Mouse (Mus musculus) myocyte (in vitro differentiated cells): ENCODE data around the gene Gm20696. TPM values are rescaled to one million over a fixed set of nuclear protein-coding genes. Genes with fewer than 3 reads are reported as not detected.

ENCODE experiments used
- H3K27me3 ChIP-seq: one replicate; pipeline ENCODE4 v1.6.1; 2011; ENCODE audit not compliant: control insufficient read depth, insufficient read depth, insufficient read length
- H3K36me3 ChIP-seq: one replicate; pipeline ENCODE4 v1.6.1; 2011; ENCODE audit not compliant: control insufficient read depth, insufficient read depth
- H3K4me2 ChIP-seq: one replicate; pipeline ENCODE4 v1.6.1; 2011; ENCODE audit warnings: low read depth, control low read depth
- H3K4me3 ChIP-seq: one replicate; pipeline ENCODE4 v1.5.1; 2011; ENCODE audit warnings: mild to moderate bottlenecking, control low read depth, moderate library complexity
- H3K79me2 ChIP-seq: one replicate; pipeline ENCODE4 v1.6.1; 2011; ENCODE audit not compliant: control insufficient read depth, insufficient read depth
- H3ac ChIP-seq: one replicate; pipeline ENCODE4 v1.6.1; 2011; ENCODE audit not compliant: control insufficient read depth, insufficient read length
- CEBPB ChIP-seq: IDR thresholded peaks from 2 replicates; pipeline ENCODE4 v1.6.1; 2011; ENCODE audit warnings: mild to moderate bottlenecking, moderate library complexity; ENCODE audit not compliant: poor library complexity, insufficient read depth, severe bottlenecking
- E2F4 ChIP-seq: IDR thresholded peaks from one replicate; pipeline ENCODE4 v1.6.1; 2011; ENCODE audit warnings: mild to moderate bottlenecking, control low read depth, moderate library complexity; ENCODE audit not compliant: insufficient read depth
- MAX ChIP-seq: IDR thresholded peaks from one replicate; pipeline ENCODE4 v1.6.1; 2011; ENCODE audit warnings: low read depth, mild to moderate bottlenecking, control low read depth
- MYOD1 ChIP-seq, 3 experiments: IDR thresholded peaks; one replicate each; pipeline ENCODE4 v1.6.1; 2011; ENCODE audit warnings: control low read depth in 2 of 3, low read depth in 2 of 3, mild to moderate bottlenecking in 2 of 3, moderate library complexity in 1 of 3; ENCODE audit not compliant: insufficient read length in 2 of 3, control insufficient read depth in 1 of 3
- MYOG ChIP-seq, 3 experiments: IDR thresholded peaks; one replicate each; pipeline ENCODE4 v1.6.1; 2011; ENCODE audit warnings: control low read depth in 2 of 3, low read depth in 2 of 3, mild to moderate bottlenecking in 2 of 3; ENCODE audit not compliant: insufficient read length in 2 of 3, control insufficient read depth in 1 of 3, insufficient read depth in 1 of 3
- POLR2A ChIP-seq: IDR thresholded peaks from one replicate; pipeline ENCODE4 v1.6.1; 2011; ENCODE audit warnings: low read depth, mild to moderate bottlenecking, control low read depth, moderate library complexity; ENCODE audit not compliant: insufficient read length
- POLR2AphosphoS2 ChIP-seq: IDR thresholded peaks from one replicate; pipeline ENCODE4 v1.6.1; 2011; ENCODE audit warnings: low read depth, control low read depth; ENCODE audit not compliant: insufficient read length
- REST ChIP-seq: IDR thresholded peaks from one replicate; pipeline ENCODE4 v1.6.1; 2011; ENCODE audit warnings: mild to moderate bottlenecking, control low read depth, moderate library complexity; ENCODE audit not compliant: insufficient read depth, insufficient read length
- SRF ChIP-seq: IDR thresholded peaks from one replicate; pipeline ENCODE4 v1.6.1; 2011; ENCODE audit warnings: low read depth; ENCODE audit not compliant: control insufficient read depth, insufficient read length
- TCF12 ChIP-seq: IDR thresholded peaks from one replicate; pipeline ENCODE4 v1.6.1; 2011; ENCODE audit warnings: mild to moderate bottlenecking, control low read depth; ENCODE audit not compliant: poor library complexity, insufficient read depth, severe bottlenecking
- TCF3 ChIP-seq: IDR thresholded peaks from one replicate; pipeline ENCODE4 v1.6.1; 2011; ENCODE audit warnings: low read depth, control low read depth; ENCODE audit not compliant: insufficient read length
- USF1 ChIP-seq: IDR thresholded peaks from one replicate; pipeline ENCODE4 v1.6.1; 2011; ENCODE audit warnings: low read depth, mild to moderate bottlenecking, control low read depth, moderate library complexity
- polyA plus RNA-seq: library from polyadenylated mRNA; unstranded; fragments of >200 nt; fragmentation: generic; extraction: Trizol; gene quantifications from one replicate; pipeline ENCODE4 v1.2.1, GENCODE M21; 2012; ENCODE audit warnings: missing spikeins

Gm20696 gene
- polyA plus RNA-seq, 1 experiment: 0.13 TPM

- TF ChIP-seq USF1: no peak
- no peak for TF ChIP-seq MYOD1 (IDR thresholded peaks at IDR 0.05; ENCODE audit: control insufficient read depth in 1 of 3, insufficient read length in 2 of 3, low read depth in 2 of 3)
- TF ChIP-seq SRF: no peak
- TF ChIP-seq CEBPB: no peak
- no peak for TF ChIP-seq POLR2A
- TF ChIP-seq E2F4: no peak
- no peak for TF ChIP-seq TCF3
- no peak for TF ChIP-seq TCF12
- TF ChIP-seq REST: no peak
- no peak for TF ChIP-seq MAX
- TF ChIP-seq MYOG (IDR thresholded peaks at IDR 0.05; ENCODE audit: control insufficient read depth in 1 of 3, insufficient read depth in 1 of 3, insufficient read length in 2 of 3, low read depth in 2 of 3): no peak
- TF ChIP-seq POLR2AphosphoS2: no peak
- H3K79me2 ChIP-seq: no peaks in the 10 kb centered on the region
Observed at GRCm38 (mm10) chr6:99566921-99567320, 99.7 kb downstream of the Gm20696 start.

GRCm38 (mm10) chr6:99564766-99565165 lies 101.8 kb downstream of the Gm20696 start:
- H3K79me2 ChIP-seq: no peaks in the 10 kb centered on the region
- TF ChIP-seq TCF12 (no peak), POLR2AphosphoS2 (no peak), MAX (no peak), REST (no peak), MYOG (IDR thresholded peaks at IDR 0.05; ENCODE audit: control insufficient read depth in 1 of 3, insufficient read depth in 1 of 3, insufficient read length in 2 of 3, low read depth in 2 of 3) (no peak), SRF (no peak), TCF3 (no peak), USF1 (no peak), CEBPB (no peak), POLR2A (no peak), MYOD1 (IDR thresholded peaks at IDR 0.05; ENCODE audit: control insufficient read depth in 1 of 3, insufficient read length in 2 of 3, low read depth in 2 of 3) (no peak), E2F4 (no peak)
- H3K27me3 ChIP-seq: no peaks in the 10 kb centered on the region
- no peaks in the 10 kb centered on the region for H3K36me3 ChIP-seq
- no peak overlapping the region for H3K4me2 ChIP-seq
- H3ac ChIP-seq: no peak overlapping the region
- H3K4me3 ChIP-seq: no peak overlapping the region

More at GRCm38 (mm10) chr6:99566921-99567320, 99.7 kb downstream of the Gm20696 start:
- H3K36me3 ChIP-seq: no peaks in the 10 kb centered on the region
- no peak overlapping the region for H3K4me3 ChIP-seq
- no peak overlapping the region for H3ac ChIP-seq
- no peaks in the 10 kb centered on the region for H3K27me3 ChIP-seq
- H3K4me2 ChIP-seq: no peak overlapping the region

GRCm38 (mm10) chr6:99556950-99557349 lies 109.6 kb downstream of the Gm20696 start:
- Histone ChIP-seq H3K4me2 (no peak overlapping the region), H3K79me2 (no peaks in the 10 kb centered on the region), H3K4me3 (no peak overlapping the region), H3K36me3 (no peaks in the 10 kb centered on the region), H3K27me3 (no peaks in the 10 kb centered on the region), H3ac (no peak overlapping the region)
- no peak for TF ChIP-seq TCF12
- no peak for TF ChIP-seq MAX
- no peak for TF ChIP-seq MYOG (IDR thresholded peaks at IDR 0.05; ENCODE audit: control insufficient read depth in 1 of 3, insufficient read depth in 1 of 3, insufficient read length in 2 of 3, low read depth in 2 of 3)
- TF ChIP-seq POLR2A: no peak
- TF ChIP-seq SRF: no peak
- TF ChIP-seq E2F4: no peak
- no peak for TF ChIP-seq MYOD1 (IDR thresholded peaks at IDR 0.05; ENCODE audit: control insufficient read depth in 1 of 3, insufficient read length in 2 of 3, low read depth in 2 of 3)
- no peak for TF ChIP-seq TCF3
- no peak for TF ChIP-seq REST

- H3K4me3 ChIP-seq: no peak overlapping the region
- TF ChIP-seq E2F4 (no peak), REST (no peak), SRF (no peak), POLR2A (no peak), POLR2AphosphoS2 (no peak), USF1 (no peak), MYOD1 (IDR thresholded peaks at IDR 0.05; ENCODE audit: control insufficient read depth in 1 of 3, insufficient read length in 2 of 3, low read depth in 2 of 3) (no peak), CEBPB (no peak), MYOG (IDR thresholded peaks at IDR 0.05; ENCODE audit: control insufficient read depth in 1 of 3, insufficient read depth in 1 of 3, insufficient read length in 2 of 3, low read depth in 2 of 3) (no peak), MAX (no peak), TCF3 (no peak), TCF12 (no peak)
- no peaks in the 10 kb centered on the region for H3K79me2 ChIP-seq
- no peak overlapping the region for H3K4me2 ChIP-seq
- no peaks in the 10 kb centered on the region for H3K27me3 ChIP-seq
- H3ac ChIP-seq: no peak overlapping the region
- H3K36me3 ChIP-seq: no peaks in the 10 kb centered on the region
Observed at GRCm38 (mm10) chr6:99552816-99553215, 113.8 kb downstream of the Gm20696 start.
